Mouse (Mus musculus) limb, embryonic 15.5 days (tissue): ENCODE data around the gene Adamtsl3. TPM values are rescaled to one million over a fixed set of nuclear protein-coding genes. Genes with fewer than 3 reads are reported as not detected.

Source experiments
- ATAC-seq: fragments of 200-750 bp; cut with Nextera tagmentation; 2 replicates; pipeline ENCODE4 v1.8.0; 2017; ENCODE audit warnings: low read depth, moderate TSS enrichment; ENCODE audit not compliant: insufficient number of reproducible peaks, low FRiP score, low TSS enrichment
- H3K27ac ChIP-seq: fragments of 300-500 bp; sonication (generic); 2 replicates; pipeline ENCODE4 v1.5.1; 2015; ENCODE audit warnings: moderate library complexity, mild to moderate bottlenecking, inconsistent platforms
- H3K27me3 ChIP-seq: fragments of 300-500 bp; sonication (generic); 2 replicates; pipeline ENCODE4 v1.6.1; 2015; ENCODE audit warnings: inconsistent platforms
- H3K36me3 ChIP-seq: fragments of 300-500 bp; sonication (generic); 2 replicates; pipeline ENCODE4 v1.6.1; 2015; ENCODE audit warnings: inconsistent platforms
- H3K4me1 ChIP-seq: fragments of 300-500 bp; sonication (generic); 2 replicates; pipeline ENCODE4 v1.6.1; 2015; ENCODE audit warnings: inconsistent platforms
- H3K4me2 ChIP-seq: fragments of 300-500 bp; sonication (generic); 2 replicates; pipeline ENCODE4 v1.6.1; 2015; ENCODE audit warnings: mild to moderate bottlenecking, inconsistent platforms
- H3K4me3 ChIP-seq: fragments of 300-500 bp; sonication (generic); 2 replicates; pipeline ENCODE4 v1.5.1; 2015; ENCODE audit warnings: mild to moderate bottlenecking, inconsistent platforms
- H3K9ac ChIP-seq: fragments of 300-500 bp; sonication (generic); 2 replicates; pipeline ENCODE4 v1.6.1; 2015; ENCODE audit warnings: inconsistent platforms
- H3K9me3 ChIP-seq: fragments of 300-500 bp; sonication (generic); 2 replicates; pipeline ENCODE4 v1.6.1; 2016; ENCODE audit warnings: inconsistent platforms
- WGBS: fragments of 180-500 bp; shearing (Covaris S2); methylation state at CpG from one replicate; pipeline ENCODE4 v1.1.7; 2015; 5-methylcytosine and 5-hydroxymethylcytosine counted together
- polyA plus RNA-seq: library from polyadenylated mRNA; unstranded; fragments of >200 nt; fragmentation: Nextera tagmentation; extraction: Ambion mirVana; gene quantifications from 2 replicates; pipeline ENCODE4 v1.2.1, GENCODE M21; 2015

Adamtsl3 gene
- polyA plus RNA-seq, 1 experiment from 2014 or later = 7.5 TPM

GRCm38 (mm10) chr7:82582534-82582933 lies 247.0 kb downstream of the Adamtsl3 start:
- Histone ChIP-seq H3K9me3 (no peaks in the 10 kb centered on the region), H3K27me3 (no peaks in the 10 kb centered on the region), H3K4me2 (no peak overlapping the region), H3K4me1 (0 out of 2 replicates have a peak, but pooled peaks cover 3% of the 10 kb centered on the region), H3K27ac (no peak overlapping the region), H3K4me3 (no peak overlapping the region), H3K9ac (no peak overlapping the region), H3K36me3 (peaks cover 4% of the 10 kb centered on the region; the same call in 1 of the 2 replicates)
- no peak for ATAC-seq
- WGBS = 81% methylated on average over 4 of the region's 4 CpGs

- 56% methylated on average over 6 of the region's 6 CpGs for WGBS
- H3K4me2 ChIP-seq = no peak overlapping the region
- ATAC-seq = no peak
- no peak overlapping the region for H3K27ac ChIP-seq
- no peak overlapping the region for H3K9ac ChIP-seq
- no peaks in the 10 kb centered on the region for H3K4me1 ChIP-seq
- H3K4me3 ChIP-seq = no peak overlapping the region
- no peaks in the 10 kb centered on the region for H3K9me3 ChIP-seq
- no peaks in the 10 kb centered on the region for H3K36me3 ChIP-seq
- no peaks in the 10 kb centered on the region for H3K27me3 ChIP-seq
These were observed 255.4 kb downstream of the Adamtsl3 start for GRCm38 (mm10) chr7:82590931-82591330.

GRCm38 (mm10) chr7:82602008-82602407 lies 266.5 kb downstream of the Adamtsl3 start:
- H3K27ac ChIP-seq = no peak overlapping the region
- H3K9me3 ChIP-seq = no peaks in the 10 kb centered on the region
- no peak overlapping the region for H3K4me2 ChIP-seq
- H3K36me3 ChIP-seq = 0 out of 2 replicates have a peak, but pooled peaks cover 5% of the 10 kb centered on the region
- WGBS = 80% methylated on average over 4 of the region's 4 CpGs
- no peak overlapping the region for H3K9ac ChIP-seq
- H3K4me1 ChIP-seq = no peaks in the 10 kb centered on the region; the same call in 1 of the 2 replicates
- H3K4me3 ChIP-seq = no peak overlapping the region
- no peak for ATAC-seq
- no peaks in the 10 kb centered on the region for H3K27me3 ChIP-seq

- H3K4me2 ChIP-seq = no peak overlapping the region
- no peak overlapping the region for H3K27ac ChIP-seq
- no peak for ATAC-seq
- no peaks in the 10 kb centered on the region for H3K27me3 ChIP-seq
- WGBS = 77% methylated on average over 6 of the region's 6 CpGs
- H3K4me1 ChIP-seq = no peaks in the 10 kb centered on the region; the same call in 1 of the 2 replicates
- 0 out of 2 replicates have a peak, but pooled peaks cover 5% of the 10 kb centered on the region for H3K36me3 ChIP-seq
- no peak overlapping the region for H3K9ac ChIP-seq
- H3K4me3 ChIP-seq = no peak overlapping the region
- no peaks in the 10 kb centered on the region for H3K9me3 ChIP-seq
These were observed 269.9 kb downstream of the Adamtsl3 start for GRCm38 (mm10) chr7:82605425-82605824.

GRCm38 (mm10) chr7:82609629-82610028 lies 274.1 kb downstream of the Adamtsl3 start:
- H3K4me1 ChIP-seq = no peaks in the 10 kb centered on the region
- no peak overlapping the region for H3K27ac ChIP-seq
- no peak for ATAC-seq
- H3K36me3 ChIP-seq = no peaks in the 10 kb centered on the region
- no peak overlapping the region for H3K4me3 ChIP-seq
- no peak overlapping the region for H3K9ac ChIP-seq
- 71% methylated on average over 3 of the region's 3 CpGs for WGBS
- H3K27me3 ChIP-seq = no peaks in the 10 kb centered on the region
- no peak overlapping the region for H3K4me2 ChIP-seq
- no peaks in the 10 kb centered on the region for H3K9me3 ChIP-seq

GRCm38 (mm10) chr7:82625342-82625741 lies 289.8 kb downstream of the Adamtsl3 start:
- Histone ChIP-seq H3K9ac (no peak overlapping the region), H3K27me3 (no peaks in the 10 kb centered on the region), H3K4me2 (no peak overlapping the region), H3K27ac (no peak overlapping the region), H3K4me1 (no peaks in the 10 kb centered on the region), H3K4me3 (no peak overlapping the region), H3K9me3 (no peaks in the 10 kb centered on the region), H3K36me3 (no peaks in the 10 kb centered on the region)
- no peak for ATAC-seq
- 13% methylated on average over 7 of the region's 7 CpGs for WGBS

GRCm38 (mm10) chr7:82647183-82647582 lies 311.7 kb downstream of the Adamtsl3 start:
- WGBS = 87% methylated on average over 3 of the region's 3 CpGs
- H3K9ac ChIP-seq = no peak overlapping the region
- no peaks in the 10 kb centered on the region for H3K27me3 ChIP-seq
- H3K4me3 ChIP-seq = no peak overlapping the region
- no peak overlapping the region for H3K27ac ChIP-seq
- H3K36me3 ChIP-seq = peaks cover 3% of the 10 kb centered on the region; the same call in 1 of the 2 replicates
- H3K9me3 ChIP-seq = no peaks in the 10 kb centered on the region
- peaks cover 10% of the 10 kb centered on the region for H3K4me1 ChIP-seq
- ATAC-seq = no peak
- H3K4me2 ChIP-seq = no peak overlapping the region

GRCm38 (mm10) chr7:82647909-82648308 lies 312.4 kb downstream of the Adamtsl3 start:
- no peak; the same call in 1 of the 2 replicates for ATAC-seq
- no peak overlapping the region for H3K27ac ChIP-seq
- peak overlapping the region; percentile 55; the same call in 1 of the 2 replicates for H3K9ac ChIP-seq
- H3K4me3 ChIP-seq = peak overlapping the region; percentile 55
- WGBS = 29% methylated on average over 4 of the region's 4 CpGs
- peak overlapping the region; percentile 63 for H3K4me2 ChIP-seq
- H3K36me3 ChIP-seq = peaks cover 4% of the 10 kb centered on the region; the same call in 1 of the 2 replicates
- H3K4me1 ChIP-seq = peaks cover 10% of the 10 kb centered on the region
- no peaks in the 10 kb centered on the region for H3K9me3 ChIP-seq
- H3K27me3 ChIP-seq = no peaks in the 10 kb centered on the region

GRCm38 (mm10) chr7:82648353-82649080 lies 313.0 kb downstream of the Adamtsl3 start, which contains the start of the genes Saxo2 and Efl1:
Gene Saxo2, minus strand, starts transcription at chr7:82648528.
Gene Efl1, plus strand, starts transcription at chr7:82648614.
- peak within 1 kb of the TSS; percentile 63 for H3K4me2 ChIP-seq
- ATAC-seq = peak; percentile 90
- H3K27ac ChIP-seq = peak within 1 kb of the TSS; percentile 54
- H3K4me1 ChIP-seq = peaks cover 10% of the 10 kb centered on the region
- peak within 1 kb of the TSS; percentile 55 for H3K4me3 ChIP-seq
- no peaks in the 10 kb centered on the region for H3K27me3 ChIP-seq
- H3K36me3 ChIP-seq = peaks cover 7% of the 10 kb centered on the region; the same call in 1 of the 2 replicates
- under 1% methylated on average over 46 of the region's 46 CpGs for WGBS
- no peaks in the 10 kb centered on the region for H3K9me3 ChIP-seq
- peak within 1 kb of the TSS; percentile 55 for H3K9ac ChIP-seq

- Histone ChIP-seq H3K4me2 (peak overlapping the region; percentile 63), H3K27ac (no peak overlapping the region), H3K27me3 (no peaks in the 10 kb centered on the region), H3K4me3 (peak overlapping the region; percentile 55), H3K9ac (peak overlapping the region; percentile 55), H3K9me3 (no peaks in the 10 kb centered on the region), H3K4me1 (peaks cover 10% of the 10 kb centered on the region), H3K36me3 (peaks cover 7% of the 10 kb centered on the region; the same call in 1 of the 2 replicates)
- ATAC-seq = no peak
- 26% methylated on average over 6 of the region's 6 CpGs for WGBS
These were observed 313.6 kb downstream of the Adamtsl3 start for GRCm38 (mm10) chr7:82649081-82649445.
